Mouse (Mus musculus) left cerebral cortex, postnatal 4 days (tissue): ENCODE measurements around the gene Dmrtc2. TPM values are rescaled to one million over a fixed set of nuclear protein-coding genes. Genes with fewer than 3 reads are reported as not detected.

Experiments
- DNase-seq: peaks from one replicate; pipeline ENCODE4 v3.0.0-alpha.2; 2022
- intact Hi-C: fragments of 180-260 bp; cut with DNase I; formaldehyde crosslinking; loops from one replicate; pipeline ENCODE4 v1.15.1; 2025
- total RNA-seq, 2 experiments: library from RNA; stranded (reverse); gene quantifications; 2 replicates each; pipeline ENCODE4 v1.2.3; 2021

Dmrtc2 gene
- total RNA-seq, 2 experiments from 2014 or later: not detected

GRCm38 (mm10) chr7:24897959-24898358 is 28.1 kb downstream of the Dmrtc2 start:
- intact Hi-C loops: no loop called here
- DNase-seq: no peak

GRCm38 (mm10) chr7:24901114-24901513 is 31.3 kb downstream of the Dmrtc2 start:
- DNase-seq: no peak
- intact Hi-C loops: no loop called here

GRCm38 (mm10) chr7:24901842-24902241 is 32.0 kb downstream of the Dmrtc2 start:
- DNase-seq: no peak
- intact Hi-C loops: no loop called here

GRCm38 (mm10) chr7:24902264-24902629 is 32.4 kb downstream of the Dmrtc2 start:
- intact Hi-C loops: no loop called here
- DNase-seq: no peak

GRCm38 (mm10) chr7:24902630-24903443 is 33.0 kb downstream of the Dmrtc2 start, which contains the start of gene Arhgef1:
Arhgef1 (plus strand) TSS chr7:24902912.
- intact Hi-C loops: no loop called here
- DNase-seq: peak; percentile 35

GRCm38 (mm10) chr7:24903444-24903825 is 33.6 kb downstream of the Dmrtc2 start:
- intact Hi-C loops: no loop called here
- no peak for DNase-seq

GRCm38 (mm10) chr7:24904070-24904483 is 34.2 kb downstream of the Dmrtc2 start:
- intact Hi-C loops: no loop called here
- peak; percentile 98 for DNase-seq

- intact Hi-C loops: no loop called here
- peak; percentile 67 for DNase-seq
These were observed 35.1 kb downstream of the Dmrtc2 start for GRCm38 (mm10) chr7:24904936-24905335.

- no peak for DNase-seq
These were observed 36.7 kb downstream of the Dmrtc2 start for GRCm38 (mm10) chr7:24906551-24906950.

GRCm38 (mm10) chr7:24907211-24907748 is 37.4 kb downstream of the Dmrtc2 start:
- no peak for DNase-seq
- intact Hi-C loops: no loop called here

More at GRCm38 (mm10) chr7:24906551-24906950, 36.7 kb downstream of the Dmrtc2 start:
- intact Hi-C loops: no loop called here

- DNase-seq: no peak
- intact Hi-C loops: no loop called here
These were observed 42.6 kb downstream of the Dmrtc2 start for GRCm38 (mm10) chr7:24912480-24912879.

- DNase-seq: no peak
These were observed 49.0 kb downstream of the Dmrtc2 start for GRCm38 (mm10) chr7:24918763-24919323.

GRCm38 (mm10) chr7:24919728-24920127 is 49.9 kb downstream of the Dmrtc2 start:
- peak; percentile 75 for DNase-seq

More at GRCm38 (mm10) chr7:24918763-24919323, 49.0 kb downstream of the Dmrtc2 start:
- intact Hi-C loops: no loop called here

More at GRCm38 (mm10) chr7:24919728-24920127, 49.9 kb downstream of the Dmrtc2 start:
- intact Hi-C loops: no loop called here

Other genes with a start within 250 kb of the Dmrtc2 start
- gene Lypd3, start 233.5 kb upstream of the Dmrtc2 start, total RNA-seq: under 1 TPM; 0.68 to 0.77 TPM
- gene Tex101, start 193.4 kb upstream of the Dmrtc2 start, total RNA-seq: not detected
- gene BC049730, start 160.8 kb upstream of the Dmrtc2 start, total RNA-seq: not detected
- gene Gm4763, start 143.1 kb upstream of the Dmrtc2 start, total RNA-seq: not detected
- not detected for gene Cd177, start 109.7 kb upstream of the Dmrtc2 start, total RNA-seq
- gene Ceacam10, start 92.9 kb upstream of the Dmrtc2 start, total RNA-seq: not detected
- 1 to 10 TPM; 3.1 to 7.4 TPM for gene Gm9844, start 7.8 kb upstream of the Dmrtc2 start, total RNA-seq
- not detected for gene Lypd4, start 116 bp upstream of the Dmrtc2 start, total RNA-seq
- 1,000 to 10,000 TPM in 1 of 2 experiments, 100 to 1,000 TPM in 1; 915 to 1,028 TPM for gene Rps19, start 14.3 kb downstream of the Dmrtc2 start, total RNA-seq
- gene Cd79a, start 27.3 kb downstream of the Dmrtc2 start, total RNA-seq: under 1 TPM; 0.24 to 0.52 TPM
- 100 to 1,000 TPM; 143 to 147 TPM for gene Arhgef1, start 32.9 kb downstream of the Dmrtc2 start, total RNA-seq
- not detected for gene Gm4881, start 74.4 kb downstream of the Dmrtc2 start, total RNA-seq
- gene Rabac1, start 102.7 kb downstream of the Dmrtc2 start, total RNA-seq: 100 to 1,000 TPM; 246 to 251 TPM
- gene Atp1a3, start 135.9 kb downstream of the Dmrtc2 start, total RNA-seq: 1,000 to 10,000 TPM; 1,141 to 1,280 TPM
- 100 to 1,000 TPM; 204 to 219 TPM for gene Grik5, start 202.3 kb downstream of the Dmrtc2 start, total RNA-seq
- gene Zfp574, start 202.5 kb downstream of the Dmrtc2 start, total RNA-seq: 10 to 100 TPM; 25.2 to 26.9 TPM